Mouse (Mus musculus): ENCODE data around the gene Phlda1.
"Not testable (repeated sequence)": the region's sequence is repeated elsewhere in the genome, so short reads cannot be mapped to it uniquely, and the experiment has no call there.

Gene Phlda1

DNA sequence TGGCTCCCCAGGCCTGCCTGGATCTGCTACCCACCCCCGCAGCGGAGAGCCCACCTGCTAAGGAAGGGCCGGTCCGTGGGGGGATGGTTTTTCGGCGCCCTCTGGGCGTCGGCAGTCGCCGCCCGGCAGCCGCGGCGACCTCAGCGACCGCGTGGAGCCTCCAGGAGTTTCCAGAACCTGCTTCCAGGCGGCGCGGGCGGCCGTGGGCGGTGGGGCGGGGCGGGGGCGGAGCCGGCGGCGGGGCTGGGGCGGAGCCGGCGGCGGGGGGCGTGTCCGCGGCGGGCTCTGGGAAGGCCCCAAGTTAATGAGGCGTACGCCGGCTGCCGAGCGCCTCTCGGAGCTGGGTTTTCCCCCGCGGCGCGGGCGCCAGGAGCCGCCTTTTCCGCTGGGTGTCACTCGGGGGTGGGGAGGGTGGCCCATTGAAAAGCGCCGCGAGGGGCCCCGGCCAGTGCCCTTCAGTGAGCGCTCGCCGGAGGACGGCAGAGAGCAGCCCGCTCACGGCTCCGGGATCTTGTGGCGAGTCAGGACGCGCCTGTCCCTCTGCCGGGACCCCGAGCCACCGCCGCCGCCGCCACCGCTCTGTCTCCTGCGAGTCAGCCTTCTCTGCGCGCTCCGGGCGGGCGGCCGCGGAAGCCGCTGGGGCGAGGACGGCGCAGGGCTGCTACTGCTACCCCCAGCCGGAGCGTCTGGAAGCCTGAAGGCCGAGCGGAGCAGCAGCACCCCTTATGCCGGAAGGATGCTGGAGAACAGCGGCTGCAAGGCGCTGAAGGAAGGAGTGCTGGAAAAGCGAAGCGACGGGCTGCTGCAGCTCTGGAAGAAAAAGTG, at the start of gene Phlda1:
Gene Phlda1, plus strand, starts transcription at position 186 of the 825 bp plus-strand sequence.
- peak; percentile 96 to 97 for DNase-seq (ENCODE audit: low spot score in 2 of 2)

DNA sequence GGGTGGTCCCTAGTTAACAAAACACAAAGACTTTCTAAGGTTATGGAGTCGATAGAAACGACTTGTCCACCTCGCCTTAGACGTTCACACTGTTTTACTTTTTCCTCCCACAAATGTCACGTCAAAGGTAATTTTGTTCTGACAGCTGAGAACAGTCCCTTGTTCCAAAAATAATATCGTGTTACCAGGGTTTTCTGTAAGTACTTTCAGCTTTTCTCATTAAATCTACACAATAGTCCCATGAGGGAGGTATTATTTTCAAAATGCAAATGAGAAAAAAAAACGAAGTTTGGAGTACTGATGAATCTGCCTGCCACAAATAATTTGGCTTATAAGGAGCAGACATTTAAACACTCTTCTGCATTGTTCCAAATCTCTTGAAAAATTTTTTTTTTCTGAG, 48.0 kb upstream of the Phlda1 start:
- DNase-seq (ENCODE audit: low spot score in 2 of 2) = no peak

DNA sequence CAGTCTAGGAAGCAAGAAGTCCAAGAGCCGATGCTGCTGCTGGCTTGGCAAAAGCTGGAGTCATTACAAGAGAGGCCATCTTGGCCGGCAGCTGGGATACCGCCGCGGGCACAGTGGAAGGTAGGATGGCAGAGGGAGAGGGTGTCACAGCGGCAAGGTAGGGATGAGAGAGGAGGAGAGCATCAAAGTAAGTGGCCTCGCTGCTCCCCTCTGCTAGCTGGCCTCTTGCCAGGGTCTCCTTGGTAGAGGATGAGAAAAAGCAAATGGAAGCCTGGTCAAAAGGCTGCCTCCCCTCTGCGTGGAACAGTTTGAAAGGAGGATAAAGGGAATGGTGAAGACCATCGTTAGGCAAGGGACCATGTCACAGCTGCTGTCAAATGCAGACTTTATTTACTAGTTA, 47.0 kb upstream of the Phlda1 start:
- DNase-seq (ENCODE audit: low spot score in 2 of 2) = no peak

DNA sequence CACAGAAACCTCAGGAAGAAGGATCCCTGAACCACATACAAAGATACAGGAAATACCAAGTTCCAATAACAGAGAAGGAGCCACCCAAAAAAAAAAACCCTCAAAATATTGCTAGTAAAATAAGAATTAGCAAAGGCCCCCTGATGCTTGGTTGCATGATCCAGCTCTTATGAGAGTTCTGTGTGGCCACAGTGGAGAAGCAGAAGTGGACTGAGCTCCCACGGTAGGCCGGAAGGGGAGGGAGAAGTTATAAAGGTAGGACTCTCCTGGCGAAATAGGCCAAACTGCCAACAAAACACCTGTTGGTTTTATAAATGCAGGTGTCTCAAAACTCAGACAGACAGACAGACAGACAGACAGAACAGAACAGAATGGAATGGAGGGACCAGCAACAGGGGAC, 46.2 kb upstream of the Phlda1 start:
- DNase-seq (ENCODE audit: low spot score in 2 of 2) = no peak

DNA sequence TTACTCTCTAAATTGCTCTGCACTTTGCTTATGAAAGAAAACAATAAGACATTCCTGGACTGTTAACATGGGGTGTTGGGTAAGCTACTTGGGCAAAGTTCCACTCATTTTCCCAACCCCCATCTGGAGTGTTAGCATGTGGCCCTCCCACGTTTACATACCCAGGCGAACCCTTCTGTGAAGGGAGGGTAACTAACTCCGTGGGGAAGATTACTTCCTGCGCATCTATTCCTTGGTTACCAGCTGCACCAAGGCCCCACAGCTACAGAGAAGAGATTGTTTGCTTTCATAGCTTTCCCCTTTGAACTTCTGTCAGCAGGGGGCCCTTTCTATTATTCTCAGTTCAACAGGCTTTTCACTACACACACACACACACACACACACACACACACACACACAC, 45.7 kb upstream of the Phlda1 start:
- DNase-seq (ENCODE audit: low spot score in 2 of 2) = no peak

DNA sequence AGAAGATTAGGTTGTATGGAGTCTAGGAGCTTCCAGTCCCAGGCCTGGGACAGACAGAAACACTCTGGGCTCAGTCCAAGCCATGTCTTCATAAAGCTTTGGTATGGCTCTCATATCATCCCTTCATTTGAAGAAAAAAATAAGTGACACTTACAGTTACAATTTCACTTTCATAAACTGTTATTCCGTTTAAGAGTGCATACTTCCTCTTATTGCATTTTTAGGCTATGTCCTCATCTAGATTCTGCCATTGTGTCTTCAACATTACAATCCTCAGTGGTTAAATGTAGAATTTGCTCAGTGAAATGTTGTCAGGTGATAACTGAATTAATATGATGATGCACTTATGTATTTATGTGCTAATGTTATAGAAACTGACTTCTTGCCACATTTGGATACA, 41.3 kb upstream of the Phlda1 start:
- DNase-seq (ENCODE audit: low spot score in 2 of 2) = no peak

DNA sequence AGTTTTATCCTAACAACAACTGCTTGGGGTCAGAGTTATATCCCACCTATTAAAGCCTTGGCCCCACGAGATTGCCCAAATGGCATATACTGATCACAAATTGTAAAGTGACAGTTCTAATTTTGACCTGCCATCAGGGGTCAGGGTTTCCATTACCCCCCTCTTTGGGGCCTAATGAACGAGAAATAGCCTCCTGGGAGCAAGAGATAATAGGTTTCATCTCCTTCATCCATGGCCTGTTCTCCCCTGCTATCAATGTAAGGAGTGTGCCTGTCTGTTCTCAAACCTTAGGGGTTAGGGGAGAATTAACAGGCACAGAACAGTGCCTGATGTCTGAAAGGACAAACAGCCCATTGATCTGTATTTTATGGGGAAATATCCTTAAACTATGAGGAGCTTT, 40.7 kb upstream of the Phlda1 start:
- no peak for DNase-seq (ENCODE audit: low spot score in 2 of 2)

DNA sequence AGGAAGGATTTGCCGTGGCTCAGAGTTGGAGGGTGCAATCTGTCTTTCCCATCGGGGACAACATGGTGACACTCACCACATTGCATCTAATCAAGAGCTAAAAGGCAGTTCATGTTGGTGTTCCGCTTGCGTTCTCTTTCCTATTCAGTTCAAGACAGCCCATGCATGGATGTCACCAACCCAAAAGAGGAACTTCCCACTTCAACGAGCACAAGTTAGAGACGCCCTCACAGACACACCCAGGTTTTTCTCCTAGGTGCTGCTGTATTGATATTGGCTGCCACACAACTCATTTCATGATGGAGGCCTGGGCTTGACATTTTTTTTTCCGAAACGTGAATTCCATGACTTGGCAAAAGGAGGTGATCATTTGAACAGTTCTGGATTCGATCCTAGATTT, 34.9 kb upstream of the Phlda1 start:
- no peak for DNase-seq (ENCODE audit: low spot score in 2 of 2)

DNA sequence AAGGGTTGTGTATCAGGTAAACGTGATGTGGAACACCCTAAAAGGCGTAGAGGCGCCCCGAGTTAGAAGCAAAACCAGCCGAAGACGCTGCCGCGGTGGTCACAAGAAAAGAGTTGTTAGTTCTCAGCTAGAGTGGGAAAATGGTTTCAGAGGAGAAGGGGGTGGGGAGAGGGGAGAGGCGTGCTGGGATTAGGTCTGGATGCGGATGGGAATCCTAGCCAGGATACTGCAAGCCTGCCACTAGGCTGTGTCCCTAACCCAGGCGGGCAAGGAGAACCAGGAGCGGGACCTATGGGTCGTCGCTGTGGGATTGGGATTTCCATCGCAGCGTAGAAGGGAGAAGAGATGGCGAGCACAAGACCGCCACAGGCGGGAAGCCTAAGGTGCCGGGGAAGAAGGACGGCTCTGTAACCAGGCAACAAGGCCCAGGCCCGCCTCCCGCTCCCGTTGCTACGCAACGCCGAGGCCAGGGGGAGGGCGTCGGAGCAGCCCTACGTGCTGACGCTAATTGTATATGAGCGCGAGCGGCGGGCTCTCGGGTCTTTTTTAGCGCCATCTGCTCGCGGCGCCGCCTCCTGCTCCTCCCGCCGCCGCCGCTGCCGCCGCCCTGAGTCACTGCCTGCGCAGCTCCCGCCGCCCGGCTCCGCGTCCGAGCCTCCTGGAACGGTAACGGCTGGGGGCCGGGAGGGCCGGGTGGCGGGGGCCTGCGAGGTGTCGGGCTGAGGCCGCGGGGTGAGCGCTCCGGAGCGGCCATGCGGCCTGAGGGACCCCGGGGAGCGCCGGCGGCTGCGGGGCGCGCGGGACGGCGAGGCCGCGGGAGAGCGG, 33.2 kb upstream of the Phlda1 start, which contains the start of gene Nap1l1:
Gene Nap1l1, plus strand, starts transcription at position 538 of the 825 bp plus-strand sequence.
- DNase-seq (ENCODE audit: low spot score in 2 of 2) = peak; percentile 94 to 96

DNA sequence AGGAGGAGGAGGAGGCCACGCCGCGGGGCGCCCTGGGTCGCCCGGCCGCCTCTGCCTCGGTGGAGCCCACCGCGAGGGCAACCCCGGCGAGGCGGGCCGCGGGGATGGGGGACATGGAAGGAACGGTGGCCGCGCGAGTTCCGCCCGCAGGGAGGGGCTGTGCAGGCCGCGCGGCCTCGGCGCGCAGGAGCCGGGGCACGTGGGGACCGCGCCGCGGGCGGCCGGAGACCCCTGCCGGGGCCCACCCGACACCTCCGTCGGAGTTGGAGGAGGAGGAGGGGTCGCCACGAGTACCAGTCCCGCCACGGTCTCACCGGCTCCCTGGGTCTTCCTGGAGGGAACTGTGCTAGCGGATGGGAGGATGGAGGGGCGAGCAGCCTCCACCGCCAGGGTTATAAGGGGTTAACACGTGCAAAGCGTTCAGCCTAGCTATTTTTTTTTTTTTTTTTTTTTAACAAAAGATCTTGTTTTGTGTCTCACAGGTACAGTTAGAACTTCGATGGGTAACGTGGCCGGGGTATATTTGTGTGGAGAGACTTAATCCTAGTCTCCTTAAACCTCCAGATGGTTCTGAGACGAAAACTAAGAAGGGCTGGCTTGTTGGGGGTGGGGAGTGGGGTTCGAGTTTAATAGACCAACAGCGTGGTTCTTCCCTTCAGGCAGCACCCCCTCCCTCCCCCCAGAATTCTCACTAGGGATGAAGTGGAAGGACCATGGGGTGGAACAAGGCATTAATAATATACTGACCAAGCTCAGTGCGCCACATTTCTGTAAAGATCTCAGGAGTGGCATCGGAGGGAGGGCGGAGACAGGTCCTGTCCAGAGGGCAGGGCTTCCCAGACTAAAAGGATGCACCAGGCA, 32.3 kb upstream of the Phlda1 start:
- peak in 1 of 2 experiments; percentile 7 for DNase-seq (ENCODE audit: low spot score in 2 of 2)

DNA sequence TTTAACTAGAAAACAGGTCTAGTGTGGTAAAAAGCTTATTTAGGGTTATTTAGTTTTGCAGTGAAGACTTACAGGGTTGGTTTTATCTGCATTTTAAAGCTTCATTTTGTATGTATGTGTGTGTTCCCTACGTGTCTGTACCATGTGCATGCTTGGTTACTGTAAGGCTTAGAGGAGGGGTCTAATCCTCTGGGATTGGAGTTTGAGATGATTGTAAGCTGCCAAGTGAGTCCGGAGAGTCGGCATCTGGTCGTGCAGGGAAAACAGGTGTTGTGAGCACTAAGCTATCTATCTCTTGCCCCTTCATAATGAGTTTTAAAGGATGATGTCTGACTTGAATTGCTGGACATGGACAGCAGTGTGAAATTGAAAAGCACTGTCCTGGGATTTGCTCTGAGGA, 29.8 kb upstream of the Phlda1 start:
- no peak for DNase-seq (ENCODE audit: low spot score in 2 of 2)

DNA sequence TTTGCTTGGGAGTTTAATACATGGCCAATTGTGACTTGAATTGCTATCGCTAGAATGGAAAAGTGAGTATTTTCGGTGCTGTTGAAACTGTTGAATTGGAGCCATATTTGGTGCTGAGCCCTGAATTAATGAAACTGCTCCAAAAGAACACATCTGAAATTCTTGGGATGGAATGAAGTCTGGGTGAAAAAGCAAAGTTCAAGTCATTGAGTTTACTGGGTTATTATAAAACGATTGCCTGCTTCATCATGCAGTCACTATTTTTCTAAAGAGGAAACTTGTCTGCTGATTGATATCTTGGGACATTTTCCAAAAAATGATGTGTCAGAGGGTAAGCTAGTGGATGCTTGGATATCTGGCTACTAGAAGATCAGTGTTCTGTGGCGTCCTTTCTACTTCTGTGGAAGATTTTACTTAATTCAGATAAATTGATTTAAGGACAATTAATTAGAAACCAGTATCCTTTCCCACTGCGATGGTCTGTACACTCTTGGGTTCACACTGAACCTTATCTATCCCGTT, 29.0 kb upstream of the Phlda1 start:
- no peak for DNase-seq (ENCODE audit: low spot score in 2 of 2)

DNA sequence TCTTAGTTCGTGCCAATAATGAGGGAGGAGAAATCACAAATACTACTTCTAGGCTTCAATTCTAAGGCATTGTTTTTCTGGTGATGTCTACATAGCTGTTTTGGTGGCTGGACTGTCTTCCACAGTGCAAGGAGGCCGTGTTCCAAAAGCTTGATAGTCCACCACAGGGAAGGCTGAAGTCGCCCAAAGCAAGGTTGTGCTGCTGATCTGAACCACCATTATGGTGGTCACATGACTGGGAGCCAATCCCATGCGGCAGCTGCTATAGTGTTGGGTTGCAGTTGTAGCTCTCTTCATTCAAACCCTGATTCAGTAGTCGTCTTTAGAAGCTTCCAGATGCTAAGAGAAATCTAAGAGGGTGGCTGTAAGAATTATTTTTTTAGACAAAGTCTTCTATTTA, 26.5 kb upstream of the Phlda1 start:
- DNase-seq (ENCODE audit: low spot score in 2 of 2) = no peak

DNA sequence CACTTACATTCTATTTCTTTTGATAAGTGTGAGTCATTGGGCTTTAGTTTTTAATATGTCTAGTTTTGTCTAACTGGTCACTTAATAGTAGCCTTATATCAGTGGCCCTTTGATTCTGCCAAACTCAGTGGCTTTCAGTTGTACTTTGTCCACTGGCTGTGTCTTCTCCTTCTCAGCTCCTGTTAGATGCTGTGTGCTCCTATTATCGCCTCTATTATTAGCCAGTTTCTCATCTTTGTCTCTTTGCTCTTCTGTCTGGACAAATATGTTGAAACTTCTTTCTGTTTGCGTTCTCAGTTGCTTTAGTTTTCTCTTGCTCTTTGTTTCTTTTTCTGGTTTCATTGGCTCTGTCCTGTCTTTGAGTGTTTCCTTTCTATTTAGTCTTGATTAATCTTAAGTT, 23.4 kb upstream of the Phlda1 start:
- no peak for DNase-seq (ENCODE audit: low spot score in 2 of 2)

DNA sequence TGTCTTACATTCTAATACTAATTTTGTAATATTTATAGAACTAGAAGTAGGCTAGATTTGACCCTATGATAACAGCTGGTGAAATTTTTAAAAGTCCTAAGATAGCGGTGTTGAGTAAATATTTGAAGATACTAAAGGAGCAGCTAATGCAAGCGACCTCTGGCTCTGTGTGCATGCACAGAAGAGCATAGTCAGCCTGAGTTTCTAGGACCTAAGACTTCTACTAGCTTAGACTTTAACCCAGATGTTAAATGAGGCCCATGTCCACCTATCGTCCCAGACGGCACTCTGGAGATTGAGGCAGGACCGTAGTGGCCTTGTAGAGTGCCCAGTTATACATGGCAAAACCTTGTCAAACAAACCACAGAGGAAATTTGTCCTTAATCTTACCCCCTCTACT, 22.0 kb upstream of the Phlda1 start:
- no peak for DNase-seq (ENCODE audit: low spot score in 2 of 2)

DNA sequence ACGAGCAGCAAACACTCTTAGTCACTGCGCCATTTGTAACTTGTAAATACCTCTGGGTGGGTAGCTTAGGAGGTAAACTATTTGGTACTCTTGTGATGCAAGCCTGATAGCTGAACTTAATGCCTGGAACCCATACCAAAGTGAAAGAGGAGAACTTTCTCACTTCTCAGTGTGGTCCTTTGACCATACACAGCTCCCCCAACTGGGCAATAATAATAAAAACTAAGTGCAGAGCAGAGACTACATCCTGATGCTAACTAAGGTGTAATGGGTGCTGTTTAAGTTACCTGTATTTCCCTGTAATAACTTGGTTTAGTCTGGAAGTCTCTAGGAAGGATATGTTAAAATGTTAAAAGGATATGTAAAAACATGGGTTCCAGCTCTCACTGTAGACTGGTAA, 17.3 kb upstream of the Phlda1 start:
- DNase-seq (ENCODE audit: low spot score in 2 of 2) = no peak

DNA sequence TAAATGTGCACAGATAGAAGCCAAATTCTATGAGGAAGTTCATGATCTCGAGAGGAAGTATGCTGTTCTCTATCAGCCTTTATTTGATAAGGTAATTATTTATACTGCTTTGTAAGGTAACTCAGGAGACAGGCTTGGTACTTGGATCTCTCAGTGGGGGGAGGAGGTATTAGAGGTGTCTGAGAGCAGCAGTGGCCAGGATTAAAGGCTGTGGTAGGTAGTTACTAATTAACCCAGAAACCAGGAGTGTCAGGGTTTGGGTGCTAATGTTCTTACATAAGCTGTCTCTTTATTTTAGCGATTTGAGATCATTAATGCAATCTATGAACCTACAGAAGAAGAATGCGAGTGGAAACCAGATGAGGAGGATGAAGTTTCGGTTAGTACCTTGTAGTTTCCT, 16.0 kb upstream of the Phlda1 start:
- DNase-seq (ENCODE audit: low spot score in 2 of 2) = not testable (repeated sequence)

DNA sequence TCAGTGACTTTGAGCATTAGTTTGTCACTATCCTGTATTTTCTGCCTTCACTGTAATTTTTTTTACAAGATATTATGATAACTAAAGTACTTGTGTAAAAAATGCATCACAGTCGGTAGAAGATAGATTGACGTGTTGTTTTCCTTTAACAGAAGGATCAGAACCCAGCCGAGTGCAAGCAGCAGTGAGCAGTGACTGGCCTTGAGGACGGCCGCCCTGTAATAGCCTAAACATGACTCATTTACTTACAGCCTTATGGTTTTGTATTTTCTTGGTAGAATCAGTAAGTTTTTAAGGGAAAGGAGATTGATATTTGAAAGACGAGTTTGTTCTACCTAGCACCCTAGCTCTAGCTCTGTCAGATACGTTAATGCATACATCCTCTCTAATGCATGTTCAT, 10.2 kb upstream of the Phlda1 start:
- no peak for DNase-seq (ENCODE audit: low spot score in 2 of 2)

DNA sequence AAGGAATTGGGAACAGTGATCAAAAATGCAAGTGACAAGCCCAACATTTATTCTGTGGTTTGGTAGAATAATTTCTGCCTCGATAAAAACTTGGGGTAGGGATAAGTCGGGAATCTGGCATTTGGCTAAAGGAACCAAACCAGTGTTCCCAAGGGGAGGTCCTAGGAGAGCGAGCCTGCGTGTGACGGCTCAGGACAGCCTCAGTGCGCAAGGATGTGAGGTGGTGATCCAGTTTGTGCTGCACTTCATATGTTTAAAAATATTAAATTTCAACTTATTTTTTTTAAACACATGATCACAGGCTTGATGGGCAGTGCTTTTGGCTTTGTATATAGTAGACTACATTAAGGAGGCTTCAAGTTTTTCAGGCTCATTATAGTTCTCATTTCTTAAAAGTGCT, 6.2 kb upstream of the Phlda1 start:
- no peak for DNase-seq (ENCODE audit: low spot score in 2 of 2)

DNA sequence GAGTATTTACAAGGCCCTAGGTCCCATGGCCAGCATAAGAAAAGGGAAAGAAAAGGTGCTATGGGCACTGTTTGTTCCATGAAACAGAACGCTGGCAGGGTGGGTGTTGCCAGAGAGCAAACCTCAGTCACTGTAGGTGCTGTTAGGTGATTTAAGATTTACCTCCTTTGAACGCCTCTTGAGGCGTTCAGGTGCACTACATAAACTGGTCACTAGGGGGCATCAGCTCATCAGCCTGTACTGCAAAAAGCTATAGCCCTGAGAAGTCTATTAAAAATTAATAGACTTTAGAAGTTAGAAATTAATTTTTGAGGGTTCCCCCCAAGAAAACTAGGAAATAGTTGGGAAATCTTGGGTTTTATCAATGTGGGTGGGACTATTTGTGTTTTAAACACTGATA, 3.0 kb upstream of the Phlda1 start:
- DNase-seq (ENCODE audit: low spot score in 2 of 2) = peak; percentile 63 to 67

DNA sequence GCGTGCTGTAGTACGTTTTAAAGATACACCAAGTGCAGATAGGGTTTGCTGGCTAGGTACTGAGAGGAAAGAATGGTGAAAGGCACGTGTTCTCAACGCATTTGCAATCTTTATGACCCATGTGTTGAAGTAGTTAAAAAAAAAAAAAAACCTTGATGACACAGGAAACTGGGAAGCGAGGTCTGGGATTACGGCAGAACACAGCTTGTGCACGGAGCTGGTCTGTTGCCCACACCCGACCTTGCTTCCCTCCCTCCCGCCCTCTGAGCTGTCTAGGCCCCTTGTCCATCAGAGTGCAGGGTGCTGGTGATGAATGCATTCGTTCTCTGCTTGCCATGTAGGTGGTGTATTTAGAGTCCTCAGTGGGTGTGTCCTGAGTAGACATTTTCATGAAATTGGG, 2.4 kb upstream of the Phlda1 start:
- no peak for DNase-seq (ENCODE audit: low spot score in 2 of 2)

DNA sequence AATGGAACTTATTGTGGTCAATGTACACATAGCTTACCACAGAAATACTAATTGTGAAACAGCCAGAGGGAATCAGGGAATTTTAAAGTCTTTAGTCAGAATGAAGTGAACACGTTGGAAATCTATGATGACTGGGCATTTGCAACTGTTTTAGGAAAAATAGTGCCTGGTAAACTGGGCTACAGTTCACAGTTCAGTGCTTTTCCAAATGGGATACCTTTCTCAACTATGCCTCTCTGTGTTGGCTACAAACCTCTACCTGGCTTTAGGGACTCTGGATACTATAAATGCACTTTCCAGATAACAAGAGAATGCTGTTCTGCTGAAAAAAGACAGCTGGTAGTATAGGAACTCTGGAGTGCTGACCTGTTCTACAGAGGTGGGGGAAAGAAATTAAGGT, 1.5 kb upstream of the Phlda1 start:
- DNase-seq (ENCODE audit: low spot score in 2 of 2) = no peak

Measured in urinary bladder, adult 18-20 months (tissue).